ENCODE assay signal across 9 mouse cellular contexts in genomic region chr10:45485761-45486602, GRCm38 (mm10). TPM values are rescaled to one million over a fixed set of nuclear protein-coding genes. Genes with fewer than 3 reads are reported as not detected.
DNase-seq lines count a peak whose midpoint lies in the region; ATAC-seq and TF ChIP-seq lines count a peak whose summit lies in the region.
"Had no signal": no experiment of that assay in that cellular context is flagged by ENCODE, and none has a peak within 500 bp of the region (broad histone marks: within the 10 kb centered on the region; RNA-seq: fewer than 3 reads in every experiment).

TSS of gene Lin28b (minus strand) at chr10:45486395.

- TF ChIP-seq POLR2A in bone marrow, adult 2 months (IDR thresholded peaks at IDR 0.05; ENCODE audit: borderline replicate concordance, control insufficient read depth, low read depth, low read length): no peak

- peak within 1 kb of the TSS; percentile 76 to 81 for H3K4me3 ChIP-seq in ES-E14 (ENCODE audit: insufficient read depth in 1 of 2, low read depth in 1 of 2, low read length in 2 of 2, poor library complexity in 1 of 2, severe bottlenecking in 1 of 2)
- H3K4me3 ChIP-seq in bone marrow, adult 2 months (replicated peaks; ENCODE audit: control insufficient read depth, low read depth, low read length): no peak within 1 kb of the TSS
- H3K4me3 ChIP-seq in embryonic facial prominence, embryonic 14.5 days (ENCODE audit: low read depth, low read length): peak within 1 kb of the TSS; percentile 68

- peak; percentile 95 for ATAC-seq in embryonic facial prominence, embryonic 14.5 days (ENCODE audit: low read depth)
- no peak for ATAC-seq in megakaryocyte-erythroid progenitor cell, adult 5-6 weeks (replicated peaks; ENCODE audit: low FRiP score, low TSS enrichment, poor library complexity, severe bottlenecking)

- 2% methylated on average over 115 of the region's 139 CpGs for WGBS in bone marrow, adult 2 months
- under 1% methylated on average over 29 of the region's 139 CpGs for WGBS in embryonic facial prominence, embryonic 14.5 days

- H3K4me2 ChIP-seq in embryonic facial prominence, embryonic 14.5 days (ENCODE audit: low read depth, low read length): peak within 1 kb of the TSS; percentile 99

- in situ Hi-C loops in ES-E14 (cut with MboI; ENCODE audit: low sequenced_read_pairs in 2 of 2, unreplicated experiment in 2 of 2): no loop called here

- peak within 1 kb of the TSS; percentile 87 for H3K9ac ChIP-seq in ES-E14 (ENCODE audit: insufficient read depth, low read depth, low read length, poor library complexity, severe bottlenecking)
- H3K9ac ChIP-seq in embryonic facial prominence, embryonic 14.5 days (ENCODE audit: low read depth, low read length): peak within 1 kb of the TSS; percentile 48

- peak within 1 kb of the TSS; percentile 53; the same call in 1 of the 2 replicates for H3K27ac ChIP-seq in ES-E14 (ENCODE audit: insufficient read depth, low read depth, low read length, poor library complexity, severe bottlenecking)
- peak within 1 kb of the TSS; percentile 9; the same call in 1 of the 2 replicates for H3K27ac ChIP-seq in bone marrow, adult 2 months (ENCODE audit: control insufficient read depth, insufficient read depth, low read depth, low read length, poor library complexity)
- no peak within 1 kb of the TSS for H3K27ac ChIP-seq in embryonic facial prominence, embryonic 14.5 days (replicated peaks; ENCODE audit: low read depth, low read length)

- peaks cover 32% of the 10 kb centered on the region for H3K27me3 ChIP-seq in embryonic facial prominence, embryonic 14.5 days (replicated peaks; ENCODE audit: control insufficient read depth, insufficient read depth, low read length)

- peak; percentile 76 for DNase-seq in ES-E14 (ENCODE audit: low read depth, low spot score)
- DNase-seq in embryonic facial prominence, embryonic 14.5 days (ENCODE audit: low spot score): peak; percentile 53
- peak; percentile 36 for DNase-seq in heart, postnatal 4 days
- peak; percentile 62 to 82 for DNase-seq in left cerebral cortex, adult 18-20 months (ENCODE audit: low spot score in 2 of 2)
- peak; percentile 33 to 53 for DNase-seq in lung, postnatal 4 days
- peak; percentile 48 to 64 for DNase-seq in right cerebral cortex, postnatal 36 days (ENCODE audit: low spot score in 2 of 2)

- H3K36me3 ChIP-seq in ES-E14 (ENCODE audit: control insufficient read depth, insufficient read depth, low read length, poor library complexity, severe bottlenecking): no peaks in the 10 kb centered on the region
- no peaks in the 10 kb centered on the region for H3K36me3 ChIP-seq in embryonic facial prominence, embryonic 14.5 days (ENCODE audit: control insufficient read depth, insufficient read depth, low read length)

- no peak for TF ChIP-seq CTCF in bone marrow, adult 2 months (IDR thresholded peaks at IDR 0.05; ENCODE audit: control insufficient read depth, insufficient read depth, low read length)

- no peaks in the 10 kb centered on the region for H3K4me1 ChIP-seq in ES-E14 (ENCODE audit: control insufficient read depth in 2 of 2, insufficient read depth in 2 of 2, low read length in 2 of 2, poor library complexity in 1 of 2)
- H3K4me1 ChIP-seq in bone marrow, adult 2 months (ENCODE audit: control insufficient read depth, insufficient read depth, low read length): no peaks in the 10 kb centered on the region
- H3K4me1 ChIP-seq in embryonic facial prominence, embryonic 14.5 days (ENCODE audit: control insufficient read depth, insufficient read depth, low read length): 0 out of 2 replicates have a peak, but pooled peaks cover 9% of the 10 kb centered on the region

- H3K9me3 ChIP-seq in ES-E14 (ENCODE audit: control insufficient read depth, insufficient read depth, low read depth, low read length): no peaks in the 10 kb centered on the region
- H3K9me3 ChIP-seq in embryonic facial prominence, embryonic 14.5 days (ENCODE audit: control insufficient read depth, low read length): no peaks in the 10 kb centered on the region

TF ChIP-seq in ES-E14, 5 proteins besides CTCF, POLR2A, EP300 and RAD21:
- no peak for TF ChIP-seq ZC3H11A (IDR thresholded peaks at IDR 0.05; ENCODE audit: borderline replicate concordance, low read depth, low read length)
- no peak for TF ChIP-seq MAFK (IDR thresholded peaks at IDR 0.05; ENCODE audit: insufficient read depth, low read depth, low read length)
- no peak for TF ChIP-seq ZNF384 (IDR thresholded peaks at IDR 0.05; ENCODE audit: low read depth, low read length)
- TF ChIP-seq CHD2 (IDR thresholded peaks at IDR 0.05; ENCODE audit: low read depth, low read length): no peak
- TF ChIP-seq HCFC1 (IDR thresholded peaks at IDR 0.05; ENCODE audit: borderline replicate concordance, insufficient read depth, low read length): no peak; the same call in 1 of the 2 replicates

RNA-seq across cellular contexts. Expression of gene Lin28b, which starts in this region (rescaled TPM):
- 26.9 and 30.1 TPM in 2 replicates for total RNA-seq in ES-E14 (2012; rRNA removed)
- polyA plus RNA-seq in bone marrow, adult 2 months (2011; ENCODE audit: insufficient read depth, insufficient read length, low replicate concordance, missing spikeins): 0.40 TPM in 1 of 2 replicates, not detected in the other
- 0.57 and 0.92 TPM in 2 replicates for polyA plus RNA-seq in embryonic facial prominence, embryonic 14.5 days (2014; fragmentation: Nextera tagmentation; extraction: Ambion mirVana)
- total RNA-seq in heart, postnatal 4 days (2021): under 1 TPM; 0.74 TPM
- total RNA-seq in left cerebral cortex, adult 18-20 months (2021): 1 to 10 TPM; 5.3 to 5.6 TPM
- total RNA-seq in megakaryocyte-erythroid progenitor cell, adult 5-6 weeks (2014; fragmentation: Nextera tagmentation): 0.27 TPM in 1 of 2 replicates, not detected in the other
- not detected in 2 replicates for total RNA-seq in megakaryocyte-erythroid progenitor cell, adult 5-6 weeks (2017)
- total RNA-seq: gastrocnemius, postnatal 4 days had no signal

Comparison
In these comparisons a context has a peak if more than half of its experiments do, and no peak if none do; other contexts are left out.
1. Peak in DNase-seq, ATAC-seq, H3K4me3 ChIP-seq, H3K9ac ChIP-seq and H3K4me2 ChIP-seq in embryonic facial prominence, embryonic 14.5 days; RNA of the gene not detected or under 1 TPM.
2. Peak in DNase-seq in heart, postnatal 4 days; RNA of the gene not detected or under 1 TPM.